Mouse (Mus musculus) hindbrain, embryonic 14.5 days (tissue): Measurements from ENCODE around the gene Brsk2. TPM values are rescaled to one million over a fixed set of nuclear protein-coding genes. Genes with fewer than 3 reads are reported as not detected.

Experiments used
- ATAC-seq: fragments of 200-750 bp; cut with Nextera tagmentation; 2 replicates; pipeline ENCODE4 v1.8.0; 2017; ENCODE audit warnings: moderate number of reproducible peaks, mild to moderate bottlenecking, moderate TSS enrichment, moderate library complexity; ENCODE audit not compliant: low FRiP score
- DNase-seq: peaks from one replicate; pipeline ENCODE4 v3.0.0-alpha.2; 2015; ENCODE audit warnings: low spot score
- H3K27ac ChIP-seq: fragments of 300-500 bp; sonication (generic); 2 replicates; pipeline ENCODE4 v1.5.1; 2014; ENCODE audit warnings: mild to moderate bottlenecking, moderate library complexity
- H3K27me3 ChIP-seq: fragments of 300-500 bp; sonication (generic); 2 replicates; pipeline ENCODE4 v1.6.1; 2014; ENCODE audit warnings: mild to moderate bottlenecking, low read length, mixed read lengths; ENCODE audit not compliant: control insufficient read depth, insufficient read depth
- H3K36me3 ChIP-seq: fragments of 300-500 bp; sonication (generic); replicated peaks from 2 replicates; pipeline ENCODE4 v1.6.1; 2014; ENCODE audit not compliant: control insufficient read depth, insufficient read depth
- H3K4me1 ChIP-seq: fragments of 300-500 bp; sonication (generic); replicated peaks from 2 replicates; pipeline ENCODE4 v1.6.1; 2014; ENCODE audit warnings: antibody characterized with exemption, low read length, mixed read lengths; ENCODE audit not compliant: control insufficient read depth, insufficient read depth
- H3K4me2 ChIP-seq: fragments of 300-500 bp; sonication (generic); replicated peaks from 2 replicates; pipeline ENCODE4 v1.6.1; 2014; ENCODE audit warnings: mild to moderate bottlenecking, moderate library complexity
- H3K4me3 ChIP-seq: fragments of 300-500 bp; sonication (generic); replicated peaks from 2 replicates; pipeline ENCODE4 v1.5.1; 2014; ENCODE audit warnings: mild to moderate bottlenecking, low read length
- H3K9ac ChIP-seq: fragments of 300-500 bp; sonication (generic); 2 replicates; pipeline ENCODE4 v1.6.1; 2014
- H3K9me3 ChIP-seq: fragments of 300-500 bp; sonication (generic); 2 replicates; pipeline ENCODE4 v1.6.1; 2016; ENCODE audit warnings: low read length; ENCODE audit not compliant: control insufficient read depth
- WGBS: fragments of 180-500 bp; shearing (Covaris S2); extraction: QIAGEN DNeasy Blood & Tissue Kit; methylation state at CpG from one replicate; pipeline ENCODE4 v1.1.7; 2014; 5-methylcytosine and 5-hydroxymethylcytosine counted together
- microRNA-seq: library from miRNA; unstranded; fragments of <30 nt; microRNA quantifications from one replicate; pipeline ENCODE4, GENCODE M21; 2016
- polyA plus RNA-seq: library from polyadenylated mRNA; unstranded; fragments of >200 nt; fragmentation: Nextera tagmentation; extraction: Ambion mirVana; gene quantifications from 2 replicates; pipeline ENCODE4 v1.2.1, GENCODE M21; 2014

Gene Brsk2
- polyA plus RNA-seq, 1 experiment from 2014 or later: 24.8 TPM

- H3K4me2 ChIP-seq: no peak overlapping the region
- DNase-seq (no peak), ATAC-seq (no peak)
- no peaks in the 10 kb centered on the region for H3K36me3 ChIP-seq
- H3K4me1 ChIP-seq: no peaks in the 10 kb centered on the region; the same call in 1 of the 2 replicates
- WGBS: 78% methylated on average over 2 of the region's 2 CpGs
- H3K27me3 ChIP-seq: no peaks in the 10 kb centered on the region
- H3K9me3 ChIP-seq: no peaks in the 10 kb centered on the region
- H3K27ac ChIP-seq: no peak overlapping the region
- no peak overlapping the region for H3K4me3 ChIP-seq
- H3K9ac ChIP-seq: no peak overlapping the region
These were observed 84.6 kb downstream of the Brsk2 start for GRCm38 (mm10) chr7:142034198-142034597.

GRCm38 (mm10) chr7:142035048-142035811 lies 85.7 kb downstream of the Brsk2 start:
- Histone ChIP-seq H3K9me3 (no peaks in the 10 kb centered on the region), H3K4me1 (no peaks in the 10 kb centered on the region; the same call in 1 of the 2 replicates), H3K4me2 (no peak overlapping the region), H3K9ac (no peak overlapping the region), H3K27ac (no peak overlapping the region), H3K36me3 (no peaks in the 10 kb centered on the region), H3K27me3 (no peaks in the 10 kb centered on the region), H3K4me3 (no peak overlapping the region)
- DNase-seq (no peak), ATAC-seq (no peak)
- 78% methylated on average over 2 of the region's 2 CpGs for WGBS

GRCm38 (mm10) chr7:142037553-142038170 lies 88.1 kb downstream of the Brsk2 start:
- Histone ChIP-seq H3K4me1 (no peaks in the 10 kb centered on the region; the same call in 1 of the 2 replicates), H3K27me3 (no peaks in the 10 kb centered on the region), H3K4me2 (no peak overlapping the region), H3K9me3 (no peaks in the 10 kb centered on the region), H3K4me3 (no peak overlapping the region), H3K27ac (no peak overlapping the region), H3K36me3 (no peaks in the 10 kb centered on the region), H3K9ac (no peak overlapping the region)
- 82% methylated on average over 4 of the region's 4 CpGs for WGBS
- ATAC-seq (no peak), DNase-seq (peak; percentile 45)

- ATAC-seq (no peak), DNase-seq (no peak)
- Histone ChIP-seq H3K4me2 (no peak overlapping the region), H3K4me1 (no peaks in the 10 kb centered on the region; the same call in 1 of the 2 replicates), H3K9me3 (no peaks in the 10 kb centered on the region), H3K4me3 (no peak overlapping the region), H3K9ac (no peak overlapping the region), H3K36me3 (no peaks in the 10 kb centered on the region), H3K27ac (no peak overlapping the region), H3K27me3 (no peaks in the 10 kb centered on the region)
- 94% methylated on average over 3 of the region's 3 CpGs for WGBS
These were observed 91.2 kb downstream of the Brsk2 start for GRCm38 (mm10) chr7:142040756-142041155.

- H3K4me3 ChIP-seq: no peak overlapping the region
- no peaks in the 10 kb centered on the region for H3K9me3 ChIP-seq
- DNase-seq (no peak), ATAC-seq (no peak)
- H3K4me2 ChIP-seq: no peak overlapping the region
- H3K27ac ChIP-seq: no peak overlapping the region
- no peaks in the 10 kb centered on the region for H3K4me1 ChIP-seq
- WGBS: 27% methylated on average over 2 of the region's 2 CpGs
- no peaks in the 10 kb centered on the region for H3K36me3 ChIP-seq
- no peak overlapping the region for H3K9ac ChIP-seq
- H3K27me3 ChIP-seq: no peaks in the 10 kb centered on the region
These were observed 95.8 kb downstream of the Brsk2 start for GRCm38 (mm10) chr7:142045344-142045743.

GRCm38 (mm10) chr7:142045932-142046331 lies 96.4 kb downstream of the Brsk2 start:
- H3K4me3 ChIP-seq: no peak overlapping the region
- no peaks in the 10 kb centered on the region for H3K27me3 ChIP-seq
- H3K4me2 ChIP-seq: no peak overlapping the region
- H3K9ac ChIP-seq: no peak overlapping the region
- ATAC-seq: no peak
- H3K27ac ChIP-seq: no peak overlapping the region
- H3K9me3 ChIP-seq: no peaks in the 10 kb centered on the region
- WGBS: 91% methylated on average over 1 of the region's 1 CpGs
- H3K4me1 ChIP-seq: no peaks in the 10 kb centered on the region
- H3K36me3 ChIP-seq: no peaks in the 10 kb centered on the region
- DNase-seq: no peak

- DNase-seq (no peak), ATAC-seq (no peak)
- H3K4me3 ChIP-seq: no peak overlapping the region
- H3K27me3 ChIP-seq: no peaks in the 10 kb centered on the region
- H3K36me3 ChIP-seq: no peaks in the 10 kb centered on the region; the same call in 1 of the 2 replicates
- no peaks in the 10 kb centered on the region for H3K9me3 ChIP-seq
- no peak overlapping the region for H3K27ac ChIP-seq
- no peak overlapping the region for H3K4me2 ChIP-seq
- H3K9ac ChIP-seq: no peak overlapping the region
- no peaks in the 10 kb centered on the region for H3K4me1 ChIP-seq
These were observed 101.0 kb downstream of the Brsk2 start for GRCm38 (mm10) chr7:142050536-142050935.

Small RNA genes within 50 kb of the gene (microRNA-seq; reads per million reads assigned to microRNA genes)
- 0.81 reads per million for gene Mir3104

Other genes starting within 250 kb of the Brsk2 start
- gene Muc5ac, start 160.8 kb upstream of the Brsk2 start, polyA plus RNA-seq: not detected in 2 replicates
- gene Muc5b, start 110.7 kb upstream of the Brsk2 start, polyA plus RNA-seq: 0.03 TPM in 1 of 2 replicates, not detected in the other
- 71.9 and 82.7 TPM in 2 replicates for gene Tollip, start 31.2 kb upstream of the Brsk2 start, polyA plus RNA-seq
- gene Mob2, start 111.3 kb downstream of the Brsk2 start, polyA plus RNA-seq: 46.4 and 50.2 TPM in 2 replicates
- gene Dusp8, start 146.1 kb downstream of the Brsk2 start, polyA plus RNA-seq: 133 and 142 TPM in 2 replicates
- not detected in 2 replicates for gene Gm45618, start 171.0 kb downstream of the Brsk2 start, polyA plus RNA-seq
- not detected in 2 replicates for gene Gm39115, start 186.3 kb downstream of the Brsk2 start, polyA plus RNA-seq
- gene Gm45337, start 194.9 kb downstream of the Brsk2 start, polyA plus RNA-seq: 0.15 TPM in 1 of 2 replicates, not detected in the other
- not detected in 2 replicates for gene Gm29735, start 207.4 kb downstream of the Brsk2 start, polyA plus RNA-seq
- gene Gm4553, start 216.0 kb downstream of the Brsk2 start, polyA plus RNA-seq: not detected in 2 replicates
- not detected in 2 replicates for gene Krtap5-2, start 226.3 kb downstream of the Brsk2 start, polyA plus RNA-seq
- not detected in 2 replicates for gene Gm10153, start 240.6 kb downstream of the Brsk2 start, polyA plus RNA-seq